Mouse (Mus musculus) gastrocnemius, postnatal 4 days (tissue): ENCODE measurements around the gene Rpf1. TPM values are rescaled to one million over a fixed set of nuclear protein-coding genes. Genes with fewer than 3 reads are reported as not detected.

Source experiments
- DNase-seq, 2 experiments: peaks; one replicate each; pipeline ENCODE4 v3.0.0; 2021 to 2022; ENCODE audit warnings: low spot score in 2 of 2, mixed read lengths in 2 of 2
- long read RNA-seq, 2 experiments: library from polyadenylated mRNA; stranded (forward); transcript quantifications; one replicate each; pipeline ENCODE4 v2.0.0; 2021
- total RNA-seq, 2 experiments: library from RNA; stranded (reverse); gene quantifications; 2 replicates each; pipeline ENCODE4 v1.2.3; 2021

Gene Rpf1
- total RNA-seq = 10 to 100 TPM; 16.8 to 25.5 TPM
- long read RNA-seq, experiment 1, transcript Rpf1-201 (9 exons, 1,661 nt) = major isoform, 18 of 21 reads
- long read RNA-seq, experiment 1, partial matches to known transcripts = 1 of 21 reads
- long read RNA-seq, experiment 1, other reads (novel, unspliced or antisense) = 2 of 21 reads
- long read RNA-seq, experiment 2, transcript Rpf1-201 (9 exons, 1,661 nt) = major isoform, 15 of 18 reads
- long read RNA-seq, experiment 2, partial matches to known transcripts = 1 of 18 reads
- long read RNA-seq, experiment 2, other reads (novel, unspliced or antisense) = 2 of 18 reads

DNA sequence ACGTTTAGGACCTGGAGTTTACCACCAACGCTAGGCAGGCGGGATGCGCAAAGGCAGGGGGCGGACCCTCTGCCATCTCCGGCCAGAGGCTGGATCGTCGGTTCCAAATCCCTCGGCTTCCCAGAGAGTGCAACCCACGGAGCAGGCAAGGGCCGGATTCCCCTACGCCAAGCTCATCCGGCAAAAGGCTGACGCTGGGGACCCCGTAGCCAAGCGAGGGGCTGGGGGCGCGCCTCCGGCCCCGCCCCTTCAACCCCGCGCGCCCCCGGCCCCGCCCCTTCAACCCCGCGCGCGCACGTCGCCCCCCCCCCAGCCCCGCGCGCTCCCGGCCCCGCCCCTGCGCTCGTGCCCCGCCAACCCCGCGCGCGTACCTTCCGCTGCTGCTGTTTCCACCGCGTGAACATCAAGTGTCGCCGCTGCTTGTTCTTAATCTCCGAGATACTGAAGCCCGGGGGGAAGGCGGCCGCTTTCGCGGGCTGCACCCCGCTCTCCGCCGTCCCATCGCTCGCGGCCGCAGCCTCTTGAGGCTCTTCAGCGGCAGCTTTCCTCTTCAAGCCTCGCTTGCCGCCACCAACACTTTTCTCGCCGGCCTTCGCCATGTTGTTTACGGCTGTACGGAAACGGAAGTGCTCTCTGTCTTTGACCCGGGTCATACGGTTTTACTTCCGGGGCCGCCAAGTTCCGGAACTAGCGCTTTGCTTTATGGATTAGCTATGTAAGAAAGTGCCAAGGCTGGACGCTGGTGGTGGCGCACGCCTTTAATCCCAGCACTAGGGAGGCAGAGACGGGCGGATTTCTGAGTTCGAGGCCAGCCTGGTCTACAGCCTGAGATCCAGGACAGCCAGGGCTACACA, at the start of gene Rpf1:
TSS of gene Rpf1 (minus strand) at position 632 of the 854 bp plus-strand sequence.
- peak; percentile 69 to 90 for DNase-seq

DNA sequence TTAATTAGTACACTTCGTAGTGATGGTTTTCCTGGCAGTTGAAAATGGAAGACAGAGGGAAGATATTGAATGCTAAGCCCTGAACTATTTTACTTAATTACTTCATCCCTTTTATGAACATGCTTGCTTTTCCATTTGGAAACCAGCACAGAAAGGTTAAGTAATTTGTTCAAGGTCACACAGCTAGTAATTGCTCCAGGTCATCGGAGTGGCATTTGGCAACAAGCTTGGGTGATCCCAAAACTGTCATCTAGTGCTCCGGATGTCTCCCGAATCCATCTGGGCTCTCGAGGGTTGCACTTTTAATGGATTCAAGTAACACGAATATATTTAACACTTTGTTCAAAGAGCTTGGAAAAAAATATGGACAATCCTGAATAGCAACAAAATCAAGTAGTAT, 49.7 kb upstream of the Rpf1 start:
- DNase-seq = no peak

DNA sequence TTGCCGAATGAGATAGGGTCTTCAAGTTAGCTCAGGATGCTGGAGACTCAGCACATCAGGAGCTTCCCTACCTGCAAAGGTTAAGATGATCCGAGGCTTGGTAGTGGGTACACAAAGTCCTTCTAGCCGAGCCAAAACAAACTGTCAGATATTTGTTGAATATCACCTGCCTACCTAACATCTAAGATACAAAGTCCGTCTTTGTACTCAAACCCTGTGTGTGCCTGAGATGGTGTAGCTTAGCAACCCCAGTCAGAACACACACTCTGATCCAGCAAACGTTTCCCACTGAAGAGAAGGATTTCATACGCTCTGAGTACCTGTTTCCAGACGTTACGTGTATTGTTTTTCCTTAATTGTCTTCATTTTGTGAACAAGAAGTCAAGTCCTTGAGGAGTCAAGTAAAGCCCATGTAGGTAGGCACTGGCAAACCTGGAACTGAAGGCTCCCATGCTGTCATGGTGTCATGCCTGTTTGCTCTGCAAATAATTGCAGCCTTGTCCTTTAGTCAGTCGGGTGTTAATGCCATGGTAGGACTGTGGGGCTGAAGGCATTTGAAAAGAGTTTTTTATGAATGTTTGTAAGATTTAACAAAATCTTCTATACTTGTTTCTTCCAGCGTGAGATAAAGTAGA, 49.0 kb upstream of the Rpf1 start, which contains the start of gene Uox:
TSS of gene Uox (plus strand) at position 279 of the 635 bp plus-strand sequence.
- no peak for DNase-seq

DNA sequence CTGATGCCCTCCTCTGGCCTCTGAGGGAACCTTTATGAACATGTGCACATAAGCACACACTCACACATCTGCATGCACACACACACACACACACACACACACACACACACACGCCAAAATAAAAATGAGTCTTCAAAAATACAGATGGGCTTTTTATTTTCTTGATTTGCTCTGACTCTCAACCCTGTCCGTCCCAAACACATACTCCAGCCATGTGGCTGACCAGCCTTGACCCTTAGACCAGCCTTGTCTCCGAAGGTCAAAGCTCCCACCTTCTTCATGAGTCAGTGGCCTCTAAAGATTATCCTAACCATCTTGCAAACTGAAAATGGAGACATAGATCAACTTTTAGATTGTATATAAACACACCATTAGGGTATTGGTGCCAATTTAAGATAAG, 48.4 kb upstream of the Rpf1 start:
- no peak for DNase-seq

DNA sequence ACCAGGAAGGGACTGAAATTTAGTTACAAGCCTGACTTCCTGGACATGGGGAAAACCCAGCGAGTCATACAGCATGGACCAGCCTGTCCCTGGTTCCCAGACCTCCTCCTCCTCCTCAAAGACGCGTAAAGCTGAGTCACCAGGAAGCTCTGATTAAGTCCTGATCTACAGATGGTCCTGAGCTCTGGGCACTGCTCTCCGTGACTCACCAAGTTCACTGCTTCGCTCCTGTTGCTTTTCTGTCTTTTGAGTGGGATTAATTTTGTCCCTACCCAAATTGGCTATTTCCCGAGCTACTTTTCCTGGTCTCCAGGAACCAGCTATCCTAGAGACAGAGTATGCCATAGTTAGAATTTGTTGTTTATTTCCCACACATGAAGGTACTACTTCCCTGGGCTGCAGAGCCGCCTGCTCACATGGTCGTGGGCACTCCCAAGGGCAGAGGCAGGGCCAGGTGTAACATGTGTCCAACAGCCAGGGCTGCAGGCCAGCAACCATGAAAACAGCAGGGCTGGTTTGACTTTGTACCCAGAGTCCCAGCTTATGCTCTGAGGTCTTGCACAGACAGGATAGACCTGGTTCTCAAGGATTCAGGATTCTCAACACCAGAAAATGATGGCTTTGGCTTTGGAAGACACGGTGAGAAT, 46.8 kb upstream of the Rpf1 start:
- no peak for DNase-seq

DNA sequence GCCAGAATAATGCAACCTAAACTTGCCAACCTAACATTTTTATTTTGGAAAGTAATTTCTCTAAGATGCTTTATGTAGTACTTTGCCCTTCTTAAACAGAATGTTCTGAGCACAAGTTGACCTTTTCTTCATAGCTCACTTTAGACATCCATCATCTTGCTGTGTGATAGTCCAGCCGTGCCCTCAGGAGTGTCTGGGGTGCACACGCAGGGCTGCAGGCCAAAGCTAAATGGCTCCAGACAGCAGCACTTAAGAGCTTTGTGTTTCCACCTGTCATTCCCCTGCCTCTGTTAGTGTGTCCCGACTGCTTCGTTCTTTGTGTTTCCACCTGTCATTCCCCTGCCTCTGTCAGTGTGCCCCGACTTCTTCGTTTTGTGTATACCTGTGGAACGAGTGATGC, 46.1 kb upstream of the Rpf1 start:
- no peak for DNase-seq

DNA sequence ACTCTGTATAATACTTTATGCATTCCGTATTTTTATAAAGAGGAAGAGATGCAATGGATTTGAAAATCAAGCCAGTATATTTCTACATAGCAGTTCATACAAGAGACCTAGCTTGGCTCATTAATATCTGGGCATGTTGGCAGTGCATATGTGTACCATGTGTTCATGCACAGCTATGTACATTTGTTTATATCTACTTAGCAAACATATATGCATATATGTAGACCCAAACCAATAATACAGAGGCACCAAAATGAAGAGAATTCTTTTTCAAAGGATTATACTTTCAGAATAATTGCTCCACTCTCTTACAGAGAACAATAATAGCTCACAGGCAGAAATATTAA, 43.8 kb upstream of the Rpf1 start:
- DNase-seq = no peak

DNA sequence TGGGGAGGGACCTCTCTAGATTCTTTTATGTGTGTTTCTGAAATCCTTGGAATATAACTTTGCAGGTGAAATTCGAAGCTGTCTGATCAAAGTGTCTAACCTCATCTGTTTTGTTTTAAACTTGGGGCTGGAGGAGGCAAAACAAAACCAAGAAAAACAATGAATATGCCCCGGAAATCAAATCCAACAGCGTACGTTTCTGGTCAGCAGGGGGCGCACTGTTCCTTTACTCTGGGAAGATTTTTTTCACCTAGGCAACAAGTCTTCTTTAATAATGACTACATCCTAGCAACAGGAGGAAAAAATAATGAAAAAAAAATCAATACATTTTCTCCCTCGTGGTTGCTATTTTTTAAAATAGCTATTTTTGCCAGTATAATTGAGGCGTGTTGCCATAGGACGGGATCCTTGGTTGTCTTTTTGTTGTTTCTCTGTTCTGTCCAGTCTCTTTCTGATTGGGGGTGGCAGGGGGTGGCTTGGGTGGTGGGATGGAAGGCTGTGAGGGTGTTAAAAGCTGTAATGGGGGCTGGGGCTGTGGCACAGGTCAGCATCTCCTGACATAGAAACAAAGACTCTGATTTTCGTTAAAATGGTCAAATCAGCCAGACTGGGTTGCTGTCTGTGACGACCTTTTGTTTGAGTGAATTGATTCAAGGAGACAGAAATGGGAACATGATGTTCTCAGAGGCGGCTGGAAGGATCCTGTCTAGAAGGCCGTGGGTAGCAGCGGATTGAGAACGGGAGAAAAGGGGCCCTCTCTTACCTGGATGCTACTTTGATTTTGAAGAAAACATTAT, 43.2 kb upstream of the Rpf1 start:
- DNase-seq = peak; percentile 50 to 78

DNA sequence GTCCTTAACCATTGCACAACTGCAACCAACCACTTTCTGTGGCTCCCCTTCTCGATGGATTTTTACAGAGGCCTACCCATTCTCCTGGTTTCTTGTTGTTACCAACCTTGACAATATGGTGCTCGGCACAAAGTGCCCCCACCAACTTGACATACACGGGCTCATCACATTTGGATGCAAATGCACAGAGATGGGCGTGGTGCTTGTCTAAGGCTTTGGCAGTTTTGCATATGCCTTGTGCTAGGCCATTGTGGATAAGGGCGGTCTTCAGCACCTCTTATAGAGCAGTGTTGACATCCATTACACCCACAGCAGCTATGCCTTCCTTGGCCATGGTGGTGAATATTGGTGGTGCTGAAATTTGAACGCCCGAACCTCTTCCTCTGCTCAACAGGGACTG, 41.7 kb upstream of the Rpf1 start:
- DNase-seq = no peak

DNA sequence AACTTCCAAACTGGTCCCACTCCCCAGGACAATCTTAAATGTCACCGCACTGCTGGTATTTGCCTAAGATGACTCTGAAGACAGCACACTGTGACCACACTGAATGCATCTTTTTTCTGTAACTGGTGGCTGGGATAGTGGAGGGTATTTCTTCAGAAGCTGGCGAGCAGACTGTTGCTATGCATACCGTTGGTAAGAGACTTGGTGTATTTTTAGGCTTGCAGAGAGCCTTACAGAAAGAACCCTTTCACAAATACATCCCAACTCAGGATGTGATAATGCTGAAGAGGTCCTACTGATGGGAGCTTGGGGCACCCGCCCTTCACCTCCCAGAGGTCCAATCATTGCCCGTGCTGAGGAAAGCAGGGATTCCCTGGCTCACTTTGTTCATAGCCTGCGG, 36.3 kb upstream of the Rpf1 start:
- DNase-seq = no peak

DNA sequence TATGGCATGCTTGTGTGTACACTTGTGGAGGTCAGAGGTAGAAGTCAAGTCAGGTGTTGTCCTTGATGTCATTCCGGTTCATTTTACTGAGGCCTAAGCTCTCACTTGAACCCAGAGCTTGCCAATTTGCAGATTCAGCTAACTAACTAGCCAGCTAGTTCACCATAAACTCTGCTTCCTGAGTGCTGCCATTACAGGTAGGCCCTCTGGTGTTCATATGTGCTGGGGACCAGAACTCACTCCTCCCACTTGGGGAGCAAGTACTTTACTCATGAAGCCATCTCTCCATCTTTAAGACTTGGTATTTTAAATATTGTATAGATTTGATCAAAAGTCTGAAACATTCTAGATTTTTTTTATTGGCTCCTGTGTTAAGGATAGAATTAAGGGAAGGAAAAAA, 35.3 kb upstream of the Rpf1 start:
- no peak for DNase-seq

DNA sequence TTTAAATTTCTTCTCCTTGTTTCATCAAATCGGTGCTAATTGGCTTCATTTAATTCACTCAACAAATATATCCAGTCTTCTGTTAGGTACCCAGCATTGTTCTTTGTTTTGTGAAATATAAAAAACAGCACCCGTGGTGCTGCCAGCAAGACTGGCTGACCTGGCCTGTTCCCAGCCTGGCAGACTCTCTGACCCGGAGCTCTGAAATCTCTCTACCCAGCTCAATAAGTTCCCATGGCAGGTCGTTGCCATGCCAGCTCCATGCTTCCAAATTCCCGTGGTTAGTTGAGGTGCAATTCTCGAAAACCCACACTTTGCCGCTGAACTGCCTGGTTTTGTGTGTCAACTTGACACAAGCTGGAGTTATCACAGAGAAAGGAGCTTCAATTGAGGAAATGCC, 33.6 kb upstream of the Rpf1 start:
- DNase-seq = no peak

DNA sequence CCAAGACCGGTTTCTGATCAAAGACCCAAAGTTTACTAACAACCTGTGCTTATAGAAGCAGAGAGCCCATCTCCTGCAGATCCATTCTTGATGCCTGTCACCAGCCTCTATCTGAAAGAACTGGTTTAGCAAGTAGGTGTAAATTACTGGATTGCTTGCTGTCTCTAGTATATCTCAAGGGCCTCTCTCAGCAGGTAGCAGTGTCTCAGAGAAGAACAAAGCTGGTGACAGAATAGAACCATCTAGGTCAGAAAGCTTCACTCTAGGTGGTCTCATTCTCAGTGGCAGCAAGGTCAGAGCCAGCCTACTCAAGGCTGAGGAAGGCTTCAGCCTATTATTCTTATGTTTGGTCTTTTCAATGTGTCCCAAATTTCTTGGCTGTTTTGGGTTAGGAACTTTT, 22.4 kb upstream of the Rpf1 start:
- no peak for DNase-seq

DNA sequence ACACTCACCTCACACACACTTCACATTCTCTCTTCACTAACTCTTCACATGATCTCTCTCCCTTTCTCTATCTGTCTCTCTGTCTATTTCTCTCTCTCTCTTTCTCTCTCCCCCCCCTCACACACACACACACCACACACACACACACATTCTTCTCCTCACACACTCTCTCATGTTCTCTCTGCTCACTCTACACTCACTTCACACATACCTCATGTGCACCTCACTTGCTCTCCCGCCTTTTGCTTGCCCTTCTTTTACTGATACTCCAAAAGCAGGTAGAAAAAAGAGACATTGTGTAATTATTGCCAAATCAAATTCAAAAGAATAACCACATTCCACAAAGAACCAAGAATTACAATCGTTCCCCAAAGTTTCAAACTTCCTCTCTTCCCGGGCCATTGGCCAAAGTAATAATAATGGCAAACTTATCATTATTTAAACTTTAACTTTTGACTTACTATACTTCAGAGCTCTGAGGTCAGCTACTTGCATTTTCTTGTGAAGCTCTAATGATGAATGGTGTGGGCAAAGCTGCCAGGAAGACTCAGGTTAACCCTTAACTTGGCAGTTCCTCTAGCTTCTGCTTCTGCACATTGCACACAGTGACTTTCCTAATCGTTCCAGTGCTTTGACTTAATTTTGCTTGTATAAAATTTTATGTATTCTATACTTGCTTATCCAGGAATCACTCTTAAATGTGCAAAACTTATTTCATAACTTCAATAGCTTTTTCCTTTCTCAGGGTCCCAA, 19.5 kb upstream of the Rpf1 start:
- DNase-seq = no peak

DNA sequence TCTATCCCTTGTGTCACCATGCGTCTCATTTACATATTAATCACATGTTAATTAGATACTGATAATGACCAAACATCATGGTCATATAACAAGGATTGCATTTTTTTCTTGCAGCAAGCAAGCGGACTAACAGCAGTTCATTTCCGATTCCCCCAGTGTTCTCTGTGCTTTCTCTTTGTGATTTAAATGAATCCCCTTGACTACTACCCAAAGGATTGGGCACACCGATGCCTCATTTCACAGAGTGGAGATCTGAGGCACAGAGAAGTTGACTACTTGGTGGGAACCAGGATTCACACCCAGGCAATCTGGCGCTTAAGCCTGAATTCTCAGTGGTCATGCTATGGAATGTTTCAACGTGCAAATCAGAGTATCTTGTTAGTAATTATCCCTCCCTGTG, 13.8 kb upstream of the Rpf1 start:
- no peak for DNase-seq

DNA sequence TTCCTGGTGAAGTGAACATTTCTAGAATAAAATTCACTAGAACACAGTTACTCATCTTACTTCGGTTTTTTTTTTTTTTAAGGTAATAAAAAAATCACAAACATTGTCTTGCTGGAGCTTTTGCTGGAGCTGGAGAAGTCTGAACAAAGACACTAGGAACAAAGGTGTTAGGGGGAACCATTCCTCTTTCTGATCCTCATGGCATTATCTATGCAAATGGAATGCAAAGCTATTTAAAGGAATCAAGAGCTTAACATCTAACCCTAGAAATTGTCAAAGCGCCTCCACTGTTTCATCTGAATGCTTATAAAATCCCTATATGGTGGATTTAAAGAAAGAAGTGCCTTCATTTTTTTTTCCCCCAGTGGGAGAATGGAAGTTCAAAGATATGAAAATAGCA, 7.1 kb upstream of the Rpf1 start:
- DNase-seq = no peak

DNA sequence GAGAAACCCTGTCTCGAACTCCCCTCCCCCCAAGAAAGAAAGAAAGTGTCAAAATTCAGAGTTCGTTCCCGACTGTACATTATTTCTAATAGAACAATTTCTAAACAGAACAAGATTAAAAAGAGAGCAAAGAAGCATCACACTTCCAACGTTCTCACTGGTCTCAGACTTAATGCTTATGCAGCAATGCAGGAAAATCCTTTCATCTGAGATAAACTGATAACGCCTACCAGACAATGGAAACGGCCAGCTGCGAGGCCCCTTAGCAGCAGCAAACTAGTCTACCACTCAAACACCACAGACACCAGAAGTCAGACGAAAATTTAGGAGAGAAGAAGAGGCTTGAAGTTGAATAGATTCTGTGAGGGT, 407 bp upstream of the Rpf1 start:
- no peak for DNase-seq

DNA sequence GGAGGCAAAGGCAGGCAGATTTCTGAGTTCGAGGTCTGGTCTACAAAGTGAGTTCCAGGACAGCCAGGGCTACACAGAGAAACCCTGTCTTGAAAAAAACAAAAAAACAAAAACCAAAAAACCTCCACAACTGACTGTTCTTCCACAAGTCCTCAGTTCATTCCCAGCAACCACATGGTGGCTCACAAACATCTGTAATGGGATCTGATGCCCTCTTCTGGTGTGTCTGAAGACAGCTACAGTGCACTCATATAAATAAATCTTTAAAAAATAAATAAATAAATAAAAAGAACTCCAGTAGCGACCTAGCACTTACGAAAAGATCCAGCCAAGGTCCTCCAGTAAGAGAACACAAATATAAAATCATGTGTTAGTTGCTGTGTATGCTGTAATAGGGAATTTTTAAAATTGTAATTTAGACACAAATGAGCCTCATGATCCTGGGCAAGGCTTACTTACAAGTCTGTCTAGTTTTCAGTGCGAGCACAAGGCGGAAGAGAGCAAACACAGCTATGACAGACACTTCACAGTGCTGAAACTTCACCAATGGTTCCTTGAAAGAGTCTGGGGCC, 917 bp downstream of the Rpf1 start:
- DNase-seq = no peak

DNA sequence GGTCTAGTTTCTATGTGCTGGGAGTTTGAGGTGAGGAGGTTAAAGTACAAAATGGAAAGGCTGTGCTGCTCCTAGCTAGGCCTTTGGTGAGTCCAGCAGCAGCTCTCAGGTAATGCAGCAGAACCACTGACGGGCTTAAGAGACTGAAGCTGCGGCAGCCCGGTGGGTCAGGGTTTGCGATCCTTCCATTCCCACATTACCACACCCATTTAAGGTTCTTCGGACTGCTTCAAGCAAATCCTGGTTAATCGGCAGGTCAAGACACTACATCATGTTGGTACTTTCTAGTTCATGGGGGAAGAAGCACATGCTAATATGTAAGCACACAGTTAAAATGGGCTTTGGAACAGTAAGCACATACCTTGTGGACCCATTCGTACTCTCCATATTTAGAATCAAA, 14.5 kb downstream of the Rpf1 start:
- DNase-seq = no peak

DNA sequence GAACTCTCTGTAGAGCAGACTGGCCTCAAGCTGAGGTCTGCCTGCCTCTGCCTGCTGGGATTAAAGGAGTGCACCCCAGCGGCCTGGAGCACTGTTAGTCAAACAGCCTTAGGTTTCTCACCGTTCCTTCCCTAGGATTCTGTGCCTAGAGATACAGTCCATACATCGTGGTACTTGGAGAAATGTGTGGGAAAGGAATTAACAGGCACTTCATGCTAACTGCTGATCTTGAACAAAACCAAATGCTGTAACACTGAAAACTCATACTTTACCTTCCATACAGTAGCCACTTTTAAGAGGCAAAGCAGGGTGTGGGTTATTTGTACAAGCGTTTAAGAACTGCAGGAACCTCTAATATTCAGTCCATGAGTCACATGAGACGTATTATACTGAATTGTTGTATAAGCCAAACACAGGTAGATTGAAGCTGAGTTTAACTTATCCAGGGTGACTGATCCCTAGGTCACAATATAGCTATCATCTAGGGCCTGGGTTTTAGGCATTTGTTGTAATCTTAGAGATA, 19.6 kb downstream of the Rpf1 start:
- DNase-seq = no peak
